Mouse (Mus musculus) thymus, adult 2 months (tissue): ENCODE data around the gene Hmga2. TPM values are rescaled to one million over a fixed set of nuclear protein-coding genes. Genes with fewer than 3 reads are reported as not detected.

Experiments used
- DNase-seq: peaks from one replicate; pipeline ENCODE4 v3.0.0; 2021
- H3K27ac ChIP-seq: fragments of 200-500 bp; 2 replicates; pipeline ENCODE4 v1.5.1; 2012; ENCODE audit warnings: low read length, control low read depth; ENCODE audit not compliant: control insufficient read depth, insufficient read depth
- H3K27me3 ChIP-seq: fragments of 200-500 bp; 2 replicates; pipeline ENCODE4 v1.6.1; 2012; ENCODE audit warnings: mild to moderate bottlenecking, low read length, moderate library complexity, mixed read lengths; ENCODE audit not compliant: control insufficient read depth, insufficient read depth
- H3K36me3 ChIP-seq: fragments of 200-500 bp; 2 replicates; pipeline ENCODE4 v1.6.1; 2012; ENCODE audit warnings: mild to moderate bottlenecking, low read length, moderate library complexity; ENCODE audit not compliant: control insufficient read depth, insufficient read depth
- H3K4me1 ChIP-seq: fragments of 200-500 bp; replicated peaks from 2 replicates; pipeline ENCODE4 v1.6.1; 2012; ENCODE audit warnings: low read length; ENCODE audit not compliant: control insufficient read depth, insufficient read depth
- H3K4me3 ChIP-seq: fragments of 200-500 bp; 2 replicates; pipeline ENCODE4 v1.5.1; 2012; ENCODE audit warnings: mild to moderate bottlenecking, low read length, control low read depth, moderate library complexity; ENCODE audit not compliant: control insufficient read depth, insufficient read depth
- CTCF ChIP-seq: fragments of 200-500 bp; IDR thresholded peaks from 2 replicates; pipeline ENCODE4 v1.5.1; 2012; ENCODE audit warnings: mild to moderate bottlenecking, control low read depth, low read length, moderate library complexity, borderline replicate concordance; ENCODE audit not compliant: control insufficient read depth, poor library complexity, insufficient read depth; ENCODE audit errors: extremely low read depth
- POLR2A ChIP-seq: fragments of 200-500 bp; IDR thresholded peaks from 2 replicates; pipeline ENCODE4 v1.6.1; 2012; ENCODE audit warnings: mild to moderate bottlenecking, low read length, control low read depth, moderate library complexity; ENCODE audit not compliant: control insufficient read depth, poor library complexity, insufficient read depth; ENCODE audit errors: extremely low read depth
- whole genome bisulfite sequencing: fragments of 180-500 bp; shearing (Covaris S2); methylation state at CpG from one replicate; pipeline ENCODE4 v1.1.7; 2018; 5-methylcytosine and 5-hydroxymethylcytosine counted together
- polyA plus RNA-seq: library from polyadenylated mRNA; depleted of rRNA; stranded (reverse); fragments of >200 nt; gene quantifications from 2 replicates; pipeline ENCODE4 v1.2.3, GENCODE M21; 2012

Gene Hmga2
- polyA plus RNA-seq, 1 experiment = 0.05 TPM

GRCm38 (mm10) chr10:120422050-120422449, 54.2 kb downstream of the Hmga2 start:
- Histone ChIP-seq H3K4me3 (no peak overlapping the region), H3K36me3 (no peaks in the 10 kb centered on the region), H3K4me1 (no peaks in the 10 kb centered on the region), H3K27me3 (no peaks in the 10 kb centered on the region), H3K27ac (no peak overlapping the region)
- 46% methylated on average over 10 of the region's 10 CpGs for WGBS
- TF ChIP-seq CTCF (no peak), POLR2A (no peak)
- DNase-seq = no peak

GRCm38 (mm10) chr10:120420971-120421629, 55.2 kb downstream of the Hmga2 start:
- Histone ChIP-seq H3K36me3 (no peaks in the 10 kb centered on the region), H3K27ac (no peak overlapping the region), H3K4me1 (no peaks in the 10 kb centered on the region), H3K4me3 (no peak overlapping the region), H3K27me3 (no peaks in the 10 kb centered on the region)
- 80% methylated on average over 15 of the region's 15 CpGs for WGBS
- TF ChIP-seq CTCF = no peak
- DNase-seq = no peak

- 93% methylated on average over 16 of the region's 16 CpGs for WGBS
Observed at GRCm38 (mm10) chr10:120418738-120419523, 57.3 kb downstream of the Hmga2 start.

GRCm38 (mm10) chr10:120418211-120418610, 58.1 kb downstream of the Hmga2 start:
- no peak for TF ChIP-seq POLR2A
- no peak for TF ChIP-seq CTCF
- no peaks in the 10 kb centered on the region for H3K4me1 ChIP-seq

More at GRCm38 (mm10) chr10:120418738-120419523, 57.3 kb downstream of the Hmga2 start:
- no peak for DNase-seq
- H3K36me3 ChIP-seq = no peaks in the 10 kb centered on the region
- no peak overlapping the region for H3K27ac ChIP-seq
- H3K27me3 ChIP-seq = no peaks in the 10 kb centered on the region
- TF ChIP-seq POLR2A (no peak), CTCF (no peak)
- no peaks in the 10 kb centered on the region for H3K4me1 ChIP-seq
- H3K4me3 ChIP-seq = no peak overlapping the region

GRCm38 (mm10) chr10:120417488-120418118, 58.7 kb downstream of the Hmga2 start:
- WGBS = 68% methylated on average over 7 of the region's 7 CpGs
- DNase-seq = no peak
- no peaks in the 10 kb centered on the region for H3K4me1 ChIP-seq
- no peaks in the 10 kb centered on the region for H3K36me3 ChIP-seq
- no peaks in the 10 kb centered on the region for H3K27me3 ChIP-seq
- TF ChIP-seq CTCF (no peak), POLR2A (no peak)
- no peak overlapping the region for H3K4me3 ChIP-seq
- H3K27ac ChIP-seq = no peak overlapping the region

More at GRCm38 (mm10) chr10:120418211-120418610, 58.1 kb downstream of the Hmga2 start:
- DNase-seq = no peak
- Histone ChIP-seq H3K4me3 (no peak overlapping the region), H3K27ac (no peak overlapping the region), H3K27me3 (no peaks in the 10 kb centered on the region), H3K36me3 (no peaks in the 10 kb centered on the region)
- WGBS = 95% methylated on average over 7 of the region's 7 CpGs

GRCm38 (mm10) chr10:120417116-120417487, 59.2 kb downstream of the Hmga2 start:
- Histone ChIP-seq H3K4me1 (no peaks in the 10 kb centered on the region), H3K4me3 (no peak overlapping the region), H3K27ac (no peak overlapping the region), H3K36me3 (no peaks in the 10 kb centered on the region), H3K27me3 (no peaks in the 10 kb centered on the region)
- no peak for DNase-seq
- no peak for TF ChIP-seq CTCF
- 96% methylated on average over 5 of the region's 5 CpGs for WGBS

GRCm38 (mm10) chr10:120416628-120417027, 59.6 kb downstream of the Hmga2 start:
- Histone ChIP-seq H3K27ac (no peak overlapping the region), H3K36me3 (no peaks in the 10 kb centered on the region), H3K4me3 (no peak overlapping the region), H3K27me3 (no peaks in the 10 kb centered on the region), H3K4me1 (no peaks in the 10 kb centered on the region)
- TF ChIP-seq POLR2A (no peak), CTCF (no peak)
- 95% methylated on average over 12 of the region's 12 CpGs for WGBS
- no peak for DNase-seq
